Mouse (Mus musculus) C2C12 (cell line): ENCODE results near the gene Crybb3. TPM values are rescaled to one million over a fixed set of nuclear protein-coding genes. Genes with fewer than 3 reads are reported as not detected.

ENCODE experiments used
- H3K27me3 ChIP-seq: one replicate; pipeline ENCODE4 v1.6.1; 2011; ENCODE audit not compliant: control insufficient read depth, insufficient read depth, insufficient read length
- H3K36me3 ChIP-seq: one replicate; pipeline ENCODE4 v1.6.1; 2011; ENCODE audit not compliant: control insufficient read depth, insufficient read depth
- H3K4me3 ChIP-seq: one replicate; pipeline ENCODE4 v1.5.1; 2011; ENCODE audit warnings: mild to moderate bottlenecking, control low read depth; ENCODE audit not compliant: poor library complexity, insufficient read depth, severe bottlenecking
- H3K79me2 ChIP-seq: one replicate; pipeline ENCODE4 v1.6.1; 2011; ENCODE audit not compliant: control insufficient read depth, insufficient read depth
- H3K79me3 ChIP-seq: one replicate; pipeline ENCODE4 v1.6.1; 2011; ENCODE audit warnings: low read depth, control low read depth
- H3ac ChIP-seq: one replicate; pipeline ENCODE3; 2011; ENCODE audit warnings: low read depth; ENCODE audit not compliant: control insufficient read depth, insufficient read length
- CEBPB ChIP-seq: IDR thresholded peaks from one replicate; pipeline ENCODE4 v1.6.1; 2011; ENCODE audit warnings: low read depth, mild to moderate bottlenecking, control low read depth, moderate library complexity
- CTCF ChIP-seq: IDR thresholded peaks from one replicate; pipeline ENCODE4 v1.5.1; 2011; ENCODE audit not compliant: control insufficient read depth, insufficient read depth, insufficient read length
- FOSL1 ChIP-seq: IDR thresholded peaks from one replicate; pipeline ENCODE4 v1.8.0; 2011; ENCODE audit warnings: mild to moderate bottlenecking, low read length; ENCODE audit not compliant: poor library complexity, insufficient read depth, severe bottlenecking
- MAX ChIP-seq: IDR thresholded peaks from one replicate; pipeline ENCODE4 v1.6.1; 2011; ENCODE audit warnings: mild to moderate bottlenecking, control low read depth
- MYOD1 ChIP-seq: IDR thresholded peaks from one replicate; pipeline ENCODE4 v1.6.1; 2011; ENCODE audit warnings: low read depth; ENCODE audit not compliant: control insufficient read depth, insufficient read length
- MYOG ChIP-seq: IDR thresholded peaks from one replicate; pipeline ENCODE4 v1.6.1; 2011; ENCODE audit not compliant: control insufficient read depth, insufficient read length; ENCODE audit errors: extremely low read depth
- USF1 ChIP-seq: IDR thresholded peaks from one replicate; pipeline ENCODE4 v1.6.1; 2011; ENCODE audit warnings: low read depth, mild to moderate bottlenecking, control low read depth, moderate library complexity
- polyA plus RNA-seq: library from polyadenylated mRNA; unstranded; fragments of >200 nt; fragmentation: generic; extraction: Trizol; gene quantifications from one replicate; pipeline ENCODE4 v1.2.1, GENCODE M21; 2012; ENCODE audit warnings: missing spikeins

The Crybb3 gene
- polyA plus RNA-seq, 1 experiment, result not detected

- H3K36me3 ChIP-seq, result no peaks in the 10 kb centered on the region
- no peaks in the 10 kb centered on the region for H3K79me2 ChIP-seq
- H3K4me3 ChIP-seq, result no peak overlapping the region
- no peak for TF ChIP-seq CTCF
- TF ChIP-seq MYOD1, result no peak
- no peak for TF ChIP-seq USF1
- no peak for TF ChIP-seq MAX
- TF ChIP-seq CEBPB, result no peak
- no peak for TF ChIP-seq FOSL1
- no peak for TF ChIP-seq MYOG
- H3K27me3 ChIP-seq, result no peaks in the 10 kb centered on the region
- no peak overlapping the region for H3ac ChIP-seq
- H3K79me3 ChIP-seq, result no peaks in the 10 kb centered on the region
Observed at GRCm38 (mm10) chr5:113107709-113108108, 26.3 kb upstream of the Crybb3 start.

GRCm38 (mm10) chr5:113106594-113106993, 25.2 kb upstream of the Crybb3 start:
- no peaks in the 10 kb centered on the region for H3K79me3 ChIP-seq
- no peaks in the 10 kb centered on the region for H3K27me3 ChIP-seq
- H3K4me3 ChIP-seq, result no peak overlapping the region
- no peaks in the 10 kb centered on the region for H3K79me2 ChIP-seq
- TF ChIP-seq MYOD1 (no peak), MAX (no peak), CTCF (no peak), MYOG (no peak), CEBPB (no peak), USF1 (no peak), FOSL1 (no peak)
- H3ac ChIP-seq, result no peak overlapping the region
- H3K36me3 ChIP-seq, result no peaks in the 10 kb centered on the region

- no peak for TF ChIP-seq FOSL1
- TF ChIP-seq CEBPB, result no peak
- TF ChIP-seq CTCF, result no peak
- TF ChIP-seq MYOD1, result no peak
- no peak for TF ChIP-seq MAX
- no peak for TF ChIP-seq USF1
- no peak for TF ChIP-seq MYOG
- Histone ChIP-seq H3K79me3 (no peaks in the 10 kb centered on the region), H3ac (no peak overlapping the region), H3K79me2 (no peaks in the 10 kb centered on the region), H3K27me3 (no peaks in the 10 kb centered on the region), H3K4me3 (no peak overlapping the region), H3K36me3 (no peaks in the 10 kb centered on the region)
Observed at GRCm38 (mm10) chr5:113105481-113105880, 24.1 kb upstream of the Crybb3 start.

GRCm38 (mm10) chr5:113105035-113105434, 23.7 kb upstream of the Crybb3 start:
- Histone ChIP-seq H3K79me2 (no peaks in the 10 kb centered on the region), H3K36me3 (no peaks in the 10 kb centered on the region), H3K79me3 (no peaks in the 10 kb centered on the region), H3K27me3 (no peaks in the 10 kb centered on the region), H3K4me3 (no peak overlapping the region), H3ac (no peak overlapping the region)
- TF ChIP-seq MYOD1, result no peak
- no peak for TF ChIP-seq MYOG
- TF ChIP-seq USF1, result no peak
- no peak for TF ChIP-seq MAX
- TF ChIP-seq FOSL1, result no peak
- TF ChIP-seq CTCF, result no peak
- TF ChIP-seq CEBPB, result no peak

- Histone ChIP-seq H3K4me3 (no peak overlapping the region), H3ac (no peak overlapping the region), H3K36me3 (no peaks in the 10 kb centered on the region), H3K79me3 (no peaks in the 10 kb centered on the region), H3K27me3 (no peaks in the 10 kb centered on the region), H3K79me2 (no peaks in the 10 kb centered on the region)
- TF ChIP-seq CEBPB (no peak), MYOD1 (no peak), MAX (no peak), FOSL1 (no peak), MYOG (no peak), USF1 (no peak), CTCF (no peak)
Observed at GRCm38 (mm10) chr5:113102455-113102854, 21.1 kb upstream of the Crybb3 start.

GRCm38 (mm10) chr5:113101457-113101856, 20.1 kb upstream of the Crybb3 start:
- H3K36me3 ChIP-seq, result no peaks in the 10 kb centered on the region
- no peaks in the 10 kb centered on the region for H3K79me3 ChIP-seq
- H3ac ChIP-seq, result no peak overlapping the region
- H3K79me2 ChIP-seq, result no peaks in the 10 kb centered on the region
- TF ChIP-seq MAX, result no peak
- no peak for TF ChIP-seq USF1
- no peak for TF ChIP-seq MYOG
- TF ChIP-seq MYOD1, result no peak
- no peak for TF ChIP-seq FOSL1
- TF ChIP-seq CTCF, result no peak
- no peak for TF ChIP-seq CEBPB
- no peaks in the 10 kb centered on the region for H3K27me3 ChIP-seq
- H3K4me3 ChIP-seq, result no peak overlapping the region
